Mouse (Mus musculus) C2C12 (cell line): ENCODE measurements around the gene Zbed5. TPM values are rescaled to one million over a fixed set of nuclear protein-coding genes. Genes with fewer than 3 reads are reported as not detected.
A peak's percentile ranks its signal among the peaks of the same experiment; 100 is the strongest.

Experiments
- H3K27me3 ChIP-seq: one replicate; pipeline ENCODE4 v1.6.1; 2011; ENCODE audit not compliant: control insufficient read depth, insufficient read depth, insufficient read length
- H3K36me3 ChIP-seq: one replicate; pipeline ENCODE4 v1.6.1; 2011; ENCODE audit not compliant: control insufficient read depth, insufficient read depth
- H3K4me3 ChIP-seq: one replicate; pipeline ENCODE4 v1.5.1; 2011; ENCODE audit warnings: mild to moderate bottlenecking, control low read depth; ENCODE audit not compliant: poor library complexity, insufficient read depth, severe bottlenecking
- H3K79me2 ChIP-seq: one replicate; pipeline ENCODE4 v1.6.1; 2011; ENCODE audit not compliant: control insufficient read depth, insufficient read depth
- H3K79me3 ChIP-seq: one replicate; pipeline ENCODE4 v1.6.1; 2011; ENCODE audit warnings: low read depth, control low read depth
- H3ac ChIP-seq: one replicate; pipeline ENCODE3; 2011; ENCODE audit warnings: low read depth; ENCODE audit not compliant: control insufficient read depth, insufficient read length
- CEBPB ChIP-seq: IDR thresholded peaks from one replicate; pipeline ENCODE4 v1.6.1; 2011; ENCODE audit warnings: low read depth, mild to moderate bottlenecking, control low read depth, moderate library complexity
- CTCF ChIP-seq: IDR thresholded peaks from one replicate; pipeline ENCODE4 v1.5.1; 2011; ENCODE audit not compliant: control insufficient read depth, insufficient read depth, insufficient read length
- FOSL1 ChIP-seq: IDR thresholded peaks from one replicate; pipeline ENCODE4 v1.8.0; 2011; ENCODE audit warnings: mild to moderate bottlenecking, low read length; ENCODE audit not compliant: poor library complexity, insufficient read depth, severe bottlenecking
- MAX ChIP-seq: IDR thresholded peaks from one replicate; pipeline ENCODE4 v1.6.1; 2011; ENCODE audit warnings: mild to moderate bottlenecking, control low read depth
- MYOD1 ChIP-seq: IDR thresholded peaks from one replicate; pipeline ENCODE4 v1.6.1; 2011; ENCODE audit warnings: low read depth; ENCODE audit not compliant: control insufficient read depth, insufficient read length
- MYOG ChIP-seq: IDR thresholded peaks from one replicate; pipeline ENCODE4 v1.6.1; 2011; ENCODE audit not compliant: control insufficient read depth, insufficient read length; ENCODE audit errors: extremely low read depth
- USF1 ChIP-seq: IDR thresholded peaks from one replicate; pipeline ENCODE4 v1.6.1; 2011; ENCODE audit warnings: low read depth, mild to moderate bottlenecking, control low read depth, moderate library complexity
- long read RNA-seq, 2 experiments: library from polyadenylated mRNA; unstranded; transcript quantifications; one replicate each; pipeline ENCODE4 v2.0.0; 2019 to 2020
- polyA plus RNA-seq: library from polyadenylated mRNA; unstranded; fragments of >200 nt; fragmentation: generic; extraction: Trizol; gene quantifications from one replicate; pipeline ENCODE4 v1.2.1, GENCODE M21; 2012; ENCODE audit warnings: missing spikeins

Gene Zbed5
- polyA plus RNA-seq = 1.4 TPM
- long read RNA-seq, experiment 1, transcript Zbed5-201 (4 exons, 2,492 nt) = major isoform, 6 of 8 reads
- long read RNA-seq, experiment 1, partial matches to known transcripts = 0 of 8 reads
- long read RNA-seq, experiment 1, other reads (novel, unspliced or antisense) = 2 of 8 reads
- long read RNA-seq, experiment 2, transcript Zbed5-201 (4 exons, 2,492 nt) = major isoform, 15 of 18 reads
- long read RNA-seq, experiment 2, partial matches to known transcripts = 0 of 18 reads
- long read RNA-seq, experiment 2, other reads (novel, unspliced or antisense) = 3 of 18 reads

- Histone ChIP-seq H3K79me2 (no peaks in the 10 kb centered on the region), H3K79me3 (no peaks in the 10 kb centered on the region), H3K4me3 (peak within 1 kb of the TSS; percentile 49), H3K36me3 (no peaks in the 10 kb centered on the region), H3ac (peak within 1 kb of the TSS; percentile 34), H3K27me3 (no peaks in the 10 kb centered on the region)
- TF ChIP-seq MYOD1 (no peak), MAX (peak; percentile 84)
Observed at GRCm38 (mm10) chr5:129895198-129896088, at the start of gene Zbed5. Gene Zbed5, plus strand, starts transcription at chr5:129895723.

- no peaks in the 10 kb centered on the region for H3K27me3 ChIP-seq
- peaks cover 10% of the 10 kb centered on the region for H3K79me3 ChIP-seq
- TF ChIP-seq USF1 (no peak), FOSL1 (no peak), MYOD1 (no peak), MYOG (no peak), CTCF (no peak), MAX (peak; percentile 63)
- peaks cover 33% of the 10 kb centered on the region for H3K36me3 ChIP-seq
- H3ac ChIP-seq = peak within 1 kb of the TSS; percentile 85
- H3K4me3 ChIP-seq = peak within 1 kb of the TSS; percentile 68
- peaks cover 31% of the 10 kb centered on the region for H3K79me2 ChIP-seq
Observed at GRCm38 (mm10) chr5:129846752-129847557, 48.6 kb upstream of the Zbed5 start, which contains the start of gene Sumf2. Gene Sumf2, plus strand, starts transcription at chr5:129846986.

- no peak for TF ChIP-seq FOSL1
- no peak for TF ChIP-seq MAX
- TF ChIP-seq MYOG = no peak
- no peak for TF ChIP-seq CTCF
- no peak for TF ChIP-seq USF1
- TF ChIP-seq CEBPB = no peak
- TF ChIP-seq MYOD1 = no peak
Observed at GRCm38 (mm10) chr5:129847558-129847820, 48.0 kb upstream of the Zbed5 start.

GRCm38 (mm10) chr5:129855163-129855562 is 40.4 kb upstream of the Zbed5 start:
- no peak overlapping the region for H3K4me3 ChIP-seq
- no peak for TF ChIP-seq CTCF
- no peak for TF ChIP-seq MAX
- H3K36me3 ChIP-seq = peaks cover 23% of the 10 kb centered on the region
- no peaks in the 10 kb centered on the region for H3K79me3 ChIP-seq
- no peaks in the 10 kb centered on the region for H3K27me3 ChIP-seq
- peaks cover 1% of the 10 kb centered on the region for H3K79me2 ChIP-seq
- H3ac ChIP-seq = no peak overlapping the region

More at GRCm38 (mm10) chr5:129847558-129847820, 48.0 kb upstream of the Zbed5 start:
- Histone ChIP-seq H3K4me3 (peak overlapping the region; percentile 68), H3K79me2 (peaks cover 31% of the 10 kb centered on the region), H3K27me3 (no peaks in the 10 kb centered on the region), H3K79me3 (peaks cover 10% of the 10 kb centered on the region), H3K36me3 (peaks cover 33% of the 10 kb centered on the region), H3ac (no peak overlapping the region)

- Histone ChIP-seq H3ac (no peak overlapping the region), H3K79me3 (no peaks in the 10 kb centered on the region), H3K4me3 (no peak overlapping the region), H3K79me2 (no peaks in the 10 kb centered on the region), H3K36me3 (peaks cover 21% of the 10 kb centered on the region), H3K27me3 (no peaks in the 10 kb centered on the region)
- TF ChIP-seq MYOD1 (no peak), CTCF (no peak), FOSL1 (no peak), MYOG (no peak), USF1 (no peak), MAX (no peak), CEBPB (no peak)
Observed at GRCm38 (mm10) chr5:129856414-129856813, 39.1 kb upstream of the Zbed5 start.
